Mouse (Mus musculus) mouse trophoblast stem cell (cell line): ENCODE measurements around the gene Srp68.

Experiments used
- in situ Hi-C, 2 experiments: fragments of 300-500 bp; cut with MseI, MboI; formaldehyde crosslinking; loops; 2 replicates in 1 of 2; 3 replicates in 1 of 2; pipeline ENCODE4 v1.15.1; 2025

The Srp68 gene

GRCm38 (mm10) chr11:116250898-116251297 lies 23.1 kb downstream of the Srp68 start:
- in situ Hi-C loops: no loop called here

GRCm38 (mm10) chr11:116247502-116248222 lies 26.4 kb downstream of the Srp68 start:
- in situ Hi-C loops: no loop called here

GRCm38 (mm10) chr11:116245616-116246015 lies 28.4 kb downstream of the Srp68 start:
- in situ Hi-C loops: no loop called here

- in situ Hi-C loops: no loop called here
Measured at GRCm38 (mm10) chr11:116244580-116244979, 29.4 kb downstream of the Srp68 start.

GRCm38 (mm10) chr11:116241744-116242235 lies 32.2 kb downstream of the Srp68 start:
- in situ Hi-C loops: no loop called here

- in situ Hi-C loops: no loop called here
Measured at GRCm38 (mm10) chr11:116239797-116240196, 34.2 kb downstream of the Srp68 start.

GRCm38 (mm10) chr11:116237742-116238395 lies 36.1 kb downstream of the Srp68 start, which contains the start of gene Evpl:
Gene Evpl (minus strand): TSS chr11:116238077.
- in situ Hi-C loops: no loop called here

GRCm38 (mm10) chr11:116234901-116235300 lies 39.1 kb downstream of the Srp68 start:
- in situ Hi-C loops: no loop called here

GRCm38 (mm10) chr11:116232427-116232826 lies 41.6 kb downstream of the Srp68 start:
- in situ Hi-C loops: no loop called here

- in situ Hi-C loops: loop anchor here in 1 of 2 experiments (10.0 kb wide), 1 partner anchor 66 kb away; no protein-coding TSS in a partner anchor
Measured at GRCm38 (mm10) chr11:116228699-116229098, 45.3 kb downstream of the Srp68 start.

GRCm38 (mm10) chr11:116226414-116226813 lies 47.6 kb downstream of the Srp68 start:
- in situ Hi-C loops: loop anchor here in 1 of 2 experiments (10.0 kb wide), 1 partner anchor 68 kb away; no protein-coding TSS in a partner anchor

- in situ Hi-C loops: loop anchor here (5.0 to 10.0 kb wide), 2 partner anchors 72 to 80 kb away; no protein-coding TSS in a partner anchor
Measured at GRCm38 (mm10) chr11:116222740-116223059, 51.3 kb downstream of the Srp68 start.

- in situ Hi-C loops: loop anchor here (5.0 to 10.0 kb wide), 2 partner anchors 73 to 80 kb away; no protein-coding TSS in a partner anchor
Measured at GRCm38 (mm10) chr11:116221931-116222739, 51.9 kb downstream of the Srp68 start.

GRCm38 (mm10) chr11:116219885-116220284 lies 54.1 kb downstream of the Srp68 start:
- in situ Hi-C loops: loop anchor here (5.0 to 10.0 kb wide), 2 partner anchors 75 to 82 kb away; no protein-coding TSS in a partner anchor

- in situ Hi-C loops: no loop called here
Measured at GRCm38 (mm10) chr11:116218737-116219400, 55.1 kb downstream of the Srp68 start.

- in situ Hi-C loops: no loop called here
Measured at GRCm38 (mm10) chr11:116218263-116218662, 55.8 kb downstream of the Srp68 start.

GRCm38 (mm10) chr11:116216549-116216948 lies 57.5 kb downstream of the Srp68 start:
- in situ Hi-C loops: no loop called here

GRCm38 (mm10) chr11:116215991-116216390 lies 58.0 kb downstream of the Srp68 start:
- in situ Hi-C loops: no loop called here

- in situ Hi-C loops: no loop called here
Measured at GRCm38 (mm10) chr11:116215181-116215580, 58.8 kb downstream of the Srp68 start.

GRCm38 (mm10) chr11:116213877-116214510 lies 60.0 kb downstream of the Srp68 start:
- in situ Hi-C loops: no loop called here

- in situ Hi-C loops: no loop called here
Measured at GRCm38 (mm10) chr11:116212847-116213246, 61.2 kb downstream of the Srp68 start.
